ENCODE assay signal across 39 mouse cellular contexts in the genomic region with DNA sequence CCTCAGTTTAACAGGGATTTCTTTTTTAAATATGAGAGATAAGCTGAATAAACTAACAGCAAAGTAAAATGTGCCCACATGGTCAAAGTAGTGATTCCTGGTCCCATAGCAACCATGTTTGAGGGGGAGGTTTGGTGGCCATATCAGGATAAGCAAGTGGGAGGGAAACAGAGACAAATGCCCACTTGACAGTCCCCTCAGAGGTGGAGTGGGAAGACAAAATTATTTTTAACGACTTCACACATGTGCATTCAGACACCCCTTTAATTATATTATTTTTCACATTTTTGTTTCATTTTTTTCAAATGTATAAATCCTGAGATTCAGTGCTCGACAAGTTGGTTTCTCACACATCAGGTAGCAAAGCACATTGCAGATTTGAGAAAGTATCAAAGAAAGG. TPM values are rescaled to one million over a fixed set of nuclear protein-coding genes. Genes with fewer than 3 reads are reported as not detected.
A peak's percentile ranks its signal among the peaks of the same experiment; 100 is the strongest.
DNase-seq lines count a peak whose midpoint lies in the region; ATAC-seq lines count a peak whose summit lies in the region.
"Had no signal": no experiment of that assay in that cellular context is flagged by ENCODE, and none has a peak within 500 bp of the region (broad histone marks: within the 10 kb centered on the region; RNA-seq: fewer than 3 reads in every experiment).

No protein-coding gene starts in this region.

- no peak overlapping the region for H3K4me3 ChIP-seq in forebrain, embryonic 11.5 days (ENCODE audit: low read depth, low read length)
- H3K4me3 ChIP-seq: embryonic facial prominence, embryonic 10.5 days; embryonic facial prominence, embryonic 13.5 days; erythroblast, embryonic 14.5 days; forebrain, embryonic 13.5 days; gastrocnemius, adult 2 months; hindbrain, embryonic 12.5 days; hindbrain, embryonic 15.5 days had no signal

- no peak overlapping the region for H3K9ac ChIP-seq in forebrain, embryonic 11.5 days (ENCODE audit: low read length)
- H3K9ac ChIP-seq: embryonic facial prominence, embryonic 13.5 days; forebrain, embryonic 13.5 days; hindbrain, embryonic 12.5 days; hindbrain, embryonic 15.5 days had no signal

- H3K4me1 ChIP-seq in forebrain, embryonic 11.5 days (replicated peaks; ENCODE audit: control insufficient read depth, insufficient read depth, low read length), result no peaks in the 10 kb centered on the region
- H3K4me1 ChIP-seq: embryonic facial prominence, embryonic 10.5 days; embryonic facial prominence, embryonic 13.5 days; forebrain, embryonic 13.5 days; hindbrain, embryonic 12.5 days; hindbrain, embryonic 15.5 days had no signal

- no peaks in the 10 kb centered on the region for H3K36me3 ChIP-seq in forebrain, embryonic 11.5 days (ENCODE audit: control insufficient read depth, insufficient read depth, low read length)
- H3K36me3 ChIP-seq: embryonic facial prominence, embryonic 10.5 days; embryonic facial prominence, embryonic 13.5 days; G1E; hindbrain, embryonic 12.5 days; hindbrain, embryonic 15.5 days had no signal

- DNase-seq in frontal cortex, adult 2 months (ENCODE audit: extremely low spot score in 1 of 2, low spot score in 1 of 2), result peak; percentile 14 to 16
- DNase-seq in frontal cortex, postnatal 10 days (ENCODE audit: low spot score in 2 of 2), result no peak
- peak; percentile 2 for DNase-seq in left cerebral cortex, adult 11 months (ENCODE audit: low spot score)
- no peak for DNase-seq in left cerebral cortex, postnatal 10 days (ENCODE audit: extremely low spot score in 1 of 2, low spot score in 2 of 2)
- peak; percentile 9 to 13 for DNase-seq in right cerebral cortex, adult 2 months (ENCODE audit: low spot score in 2 of 2)
- DNase-seq in right cerebral cortex, postnatal 14 days, result no peak
- DNase-seq in telencephalon, adult 2 months (ENCODE audit: low read depth, low spot score), result peak; percentile 27
- no peak for DNase-seq in forebrain, embryonic 11.5 days (ENCODE audit: low spot score)
- DNase-seq: adrenal gland, postnatal 14 days; B cell, adult 2 months; cerebellum, adult 11-12 months; cerebellum, adult 8-10 months; cerebellum, postnatal 10 days; cerebellum, postnatal 36 days; embryo, embryonic 11 days; gastrocnemius, adult 2 months; gastrocnemius, postnatal 14 days; heart, adult 11 months had no signal

- WGBS in forebrain, embryonic 11.5 days, result 66% methylated on average over 2 of the region's 2 CpGs

- no peaks in the 10 kb centered on the region for H3K9me3 ChIP-seq in forebrain, embryonic 11.5 days (ENCODE audit: control insufficient read depth, low read length)
- H3K9me3 ChIP-seq: embryonic facial prominence, embryonic 10.5 days; embryonic facial prominence, embryonic 13.5 days; forebrain, embryonic 13.5 days; G1E; hindbrain, embryonic 12.5 days; hindbrain, embryonic 15.5 days had no signal

- intact Hi-C loops in left cerebral cortex, postnatal 10 days (cut with DNase I), result no loop called here

- no peaks in the 10 kb centered on the region for H3K27me3 ChIP-seq in forebrain, embryonic 11.5 days (ENCODE audit: control insufficient read depth, insufficient read depth, low read length)
- H3K27me3 ChIP-seq: CH12.LX; embryonic facial prominence, embryonic 13.5 days; forebrain, embryonic 13.5 days; hindbrain, embryonic 12.5 days; hindbrain, embryonic 15.5 days had no signal

- H3K4me2 ChIP-seq in forebrain, embryonic 11.5 days (ENCODE audit: low read depth, low read length, severe bottlenecking), result no peak overlapping the region
- H3K4me2 ChIP-seq: embryonic facial prominence, embryonic 13.5 days; forebrain, embryonic 13.5 days; heart, embryonic 11.5 days; hindbrain, embryonic 12.5 days; hindbrain, embryonic 15.5 days had no signal

- H3K27ac ChIP-seq in forebrain, embryonic 11.5 days (ENCODE audit: low read depth, low read length), result no peak overlapping the region
- H3K27ac ChIP-seq: embryonic facial prominence, embryonic 10.5 days; embryonic facial prominence, embryonic 13.5 days; forebrain, embryonic 13.5 days; gastrocnemius, adult 2 months; hindbrain, embryonic 12.5 days; hindbrain, embryonic 15.5 days had no signal

- ATAC-seq in forebrain, embryonic 11.5 days (replicated peaks; ENCODE audit: low FRiP score), result no peak
- ATAC-seq: forebrain, embryonic 13.5 days; forebrain, embryonic 16.5 days; Patski had no signal

RNA-seq across cellular contexts. Expression of gene Cypt15, which starts 32.8 kb away (rescaled TPM):
- not detected in 2 replicates for polyA plus RNA-seq in frontal cortex, adult 2 months (2012; rRNA removed)
- total RNA-seq in left cerebral cortex, postnatal 10 days (2021), result not detected
- polyA plus RNA-seq in forebrain, embryonic 11.5 days (2014; fragmentation: Nextera tagmentation; extraction: Ambion mirVana), result not detected in 2 replicates
- total RNA-seq: adrenal gland, adult 18-20 months; adrenal gland, postnatal 14 days; adrenal gland, postnatal 4 days; CH12.LX; G1E; gastrocnemius, adult 2 months; gastrocnemius, postnatal 14 days; gastrocnemius, postnatal 4 days; heart, adult 8-10 months; heart, postnatal 25 days; hematopoietic stem cell, adult 5-6 weeks had no signal
- polyA plus RNA-seq: brain, embryonic 14.5 days; cortical plate, adult 2 months; embryonic facial prominence, embryonic 10.5 days; embryonic facial prominence, embryonic 13.5 days; erythroblast, embryonic 14.5 days; forebrain, embryonic 13.5 days; forebrain, embryonic 16.5 days; G1E; heart, embryonic 11.5 days; heart, embryonic 14.5 days; heart, postnatal 0 days; hindbrain, embryonic 12.5 days; hindbrain, embryonic 15.5 days; Patski had no signal

Comparison
In these comparisons a context has a peak if more than half of its experiments do, and no peak if none do; other contexts are left out.
1. DNase-seq: peak in frontal cortex, adult 2 months (2 of 2), left cerebral cortex, adult 11 months (single experiment), right cerebral cortex, adult 2 months (2 of 2) and telencephalon, adult 2 months (single experiment); none in frontal cortex, postnatal 10 days (0 of 2), left cerebral cortex, postnatal 10 days (0 of 2), right cerebral cortex, postnatal 14 days (single experiment) and forebrain, embryonic 11.5 days (single experiment).